Mouse (Mus musculus) retina, embryonic 14.5 days (tissue): ENCODE results near the gene Il2rb.

ENCODE experiments used
- DNase-seq: peaks from one replicate; pipeline ENCODE4 v3.0.0-alpha.2; 2015; ENCODE audit warnings: low spot score

The Il2rb gene

GRCm38 (mm10) chr15:78481448-78482000 is 13.5 kb downstream of the Il2rb start:
- no peak for DNase-seq

GRCm38 (mm10) chr15:78480991-78481390 is 14.1 kb downstream of the Il2rb start:
- no peak for DNase-seq

- DNase-seq, result peak; percentile 10
These were observed 15.0 kb downstream of the Il2rb start for GRCm38 (mm10) chr15:78480111-78480510.

GRCm38 (mm10) chr15:78479470-78479869 is 15.6 kb downstream of the Il2rb start:
- no peak for DNase-seq

GRCm38 (mm10) chr15:78478073-78478472 is 17.0 kb downstream of the Il2rb start:
- DNase-seq, result no peak

- no peak for DNase-seq
These were observed 18.2 kb downstream of the Il2rb start for GRCm38 (mm10) chr15:78476878-78477277.

- DNase-seq, result no peak
These were observed 19.5 kb downstream of the Il2rb start for GRCm38 (mm10) chr15:78475604-78476031.

- no peak for DNase-seq
These were observed 21.6 kb downstream of the Il2rb start for GRCm38 (mm10) chr15:78473442-78473841.

- no peak for DNase-seq
These were observed 23.2 kb downstream of the Il2rb start for GRCm38 (mm10) chr15:78471902-78472301.

- no peak for DNase-seq
These were observed 24.4 kb downstream of the Il2rb start for GRCm38 (mm10) chr15:78470495-78471276.

GRCm38 (mm10) chr15:78468379-78468937 is 26.6 kb downstream of the Il2rb start, which contains the start of gene Tmprss6:
Tmprss6 (minus strand) TSS chr15:78468634.
- no peak for DNase-seq

GRCm38 (mm10) chr15:78467570-78467969 is 27.5 kb downstream of the Il2rb start:
- DNase-seq, result no peak

- DNase-seq, result peak; percentile 36
These were observed 28.3 kb downstream of the Il2rb start for GRCm38 (mm10) chr15:78466809-78467208.

GRCm38 (mm10) chr15:78462981-78463380 is 32.1 kb downstream of the Il2rb start:
- DNase-seq, result no peak

GRCm38 (mm10) chr15:78457193-78457592 is 37.9 kb downstream of the Il2rb start:
- no peak for DNase-seq

- no peak for DNase-seq
These were observed 39.0 kb downstream of the Il2rb start for GRCm38 (mm10) chr15:78456051-78456450.

GRCm38 (mm10) chr15:78455168-78455567 is 39.9 kb downstream of the Il2rb start:
- no peak for DNase-seq

- no peak for DNase-seq
These were observed 42.1 kb downstream of the Il2rb start for GRCm38 (mm10) chr15:78452929-78453328.

- no peak for DNase-seq
These were observed 43.9 kb downstream of the Il2rb start for GRCm38 (mm10) chr15:78451201-78451600.

- DNase-seq, result no peak
These were observed 44.7 kb downstream of the Il2rb start for GRCm38 (mm10) chr15:78450419-78450768.

GRCm38 (mm10) chr15:78449694-78450418 is 45.2 kb downstream of the Il2rb start:
- DNase-seq, result peak; percentile 71

GRCm38 (mm10) chr15:78449131-78449530 is 45.9 kb downstream of the Il2rb start:
- DNase-seq, result no peak
